Mouse (Mus musculus) CH12F3 (cell line): ENCODE measurements around the gene Hecw2.

Experiments used
- in situ Hi-C: fragments of 300-500 bp; cut with MboI; formaldehyde crosslinking; loops from 2 replicates; pipeline ENCODE4 v1.14.3; 2020; ENCODE audit warnings: low sequenced_read_pairs

The Hecw2 gene

DNA sequence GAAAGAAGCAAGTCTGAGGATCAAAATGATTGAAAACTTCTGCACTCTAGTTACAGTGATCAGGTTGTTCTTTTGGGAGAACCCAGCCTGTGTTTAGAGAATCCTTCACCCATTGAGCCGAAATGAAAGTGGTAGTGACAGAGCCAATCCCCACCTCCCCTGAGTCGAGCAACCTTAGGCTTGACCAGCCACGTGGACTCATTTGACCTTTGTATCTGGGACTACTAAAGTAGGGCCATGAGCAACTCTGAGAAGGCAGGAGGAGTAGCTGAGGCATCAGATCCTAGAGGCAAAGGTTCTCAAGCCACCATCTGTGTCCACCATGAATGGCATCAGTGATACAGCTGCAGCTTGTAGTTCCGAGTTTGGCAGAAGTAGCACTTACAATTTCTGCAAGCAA, 399.4 kb downstream of the Hecw2 start:
- in situ Hi-C loops = no loop called here

DNA sequence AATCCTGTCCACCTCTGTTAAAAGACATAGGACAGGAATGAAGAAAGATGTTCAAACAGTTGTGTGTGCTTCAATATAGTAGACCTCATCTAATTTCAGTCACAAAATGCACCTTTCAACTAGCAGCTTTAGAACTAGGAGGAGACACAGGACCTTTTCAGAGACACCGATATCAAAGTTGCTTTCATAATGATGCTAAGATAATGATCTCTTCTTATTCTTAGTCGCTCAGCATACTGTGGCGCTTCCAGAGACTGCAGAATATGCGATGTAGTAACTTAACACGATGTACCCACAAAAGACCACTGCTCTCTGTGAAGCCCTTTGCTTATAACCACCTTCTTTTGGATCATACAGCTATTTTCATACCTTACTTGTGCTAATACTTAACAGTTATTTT, 399.9 kb downstream of the Hecw2 start:
- in situ Hi-C loops = no loop called here

DNA sequence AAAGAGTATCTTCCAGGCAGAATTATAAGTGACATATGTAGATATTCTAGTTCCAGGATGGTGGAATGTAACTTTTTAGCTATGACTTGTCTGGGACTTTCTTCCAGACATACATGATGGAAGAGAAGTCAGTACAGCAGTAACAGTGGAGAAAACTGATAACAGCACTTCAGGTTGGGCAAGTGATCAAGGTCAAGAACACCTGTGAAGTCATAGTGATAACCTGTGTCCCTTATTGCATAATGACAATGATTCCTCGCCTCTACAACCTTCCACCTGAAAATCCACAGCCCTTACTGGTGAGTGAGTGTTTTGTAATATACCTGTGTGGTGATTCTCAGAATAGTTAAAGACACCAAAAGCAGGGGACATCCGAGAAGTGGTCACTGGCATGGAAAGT, 400.7 kb downstream of the Hecw2 start:
- in situ Hi-C loops = no loop called here

DNA sequence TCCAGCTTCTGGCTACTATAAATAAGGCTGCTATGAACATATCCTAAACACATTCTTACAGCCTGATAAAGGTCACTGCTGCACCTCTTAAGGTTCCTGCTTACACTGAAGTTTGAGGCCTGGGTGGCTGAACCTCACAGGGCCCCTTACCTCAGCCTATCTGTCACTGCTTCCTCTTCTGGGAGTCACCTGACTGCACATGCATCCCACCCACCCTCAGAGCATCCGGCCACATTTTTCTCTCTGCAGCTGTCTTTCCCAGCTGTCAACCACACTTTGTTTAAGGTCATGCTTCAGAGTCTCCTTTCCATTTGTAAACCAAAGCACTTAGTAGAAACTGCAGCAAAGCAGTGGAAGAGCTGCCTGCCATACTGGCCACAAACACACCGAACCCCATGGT, 403.6 kb downstream of the Hecw2 start:
- in situ Hi-C loops = no loop called here

DNA sequence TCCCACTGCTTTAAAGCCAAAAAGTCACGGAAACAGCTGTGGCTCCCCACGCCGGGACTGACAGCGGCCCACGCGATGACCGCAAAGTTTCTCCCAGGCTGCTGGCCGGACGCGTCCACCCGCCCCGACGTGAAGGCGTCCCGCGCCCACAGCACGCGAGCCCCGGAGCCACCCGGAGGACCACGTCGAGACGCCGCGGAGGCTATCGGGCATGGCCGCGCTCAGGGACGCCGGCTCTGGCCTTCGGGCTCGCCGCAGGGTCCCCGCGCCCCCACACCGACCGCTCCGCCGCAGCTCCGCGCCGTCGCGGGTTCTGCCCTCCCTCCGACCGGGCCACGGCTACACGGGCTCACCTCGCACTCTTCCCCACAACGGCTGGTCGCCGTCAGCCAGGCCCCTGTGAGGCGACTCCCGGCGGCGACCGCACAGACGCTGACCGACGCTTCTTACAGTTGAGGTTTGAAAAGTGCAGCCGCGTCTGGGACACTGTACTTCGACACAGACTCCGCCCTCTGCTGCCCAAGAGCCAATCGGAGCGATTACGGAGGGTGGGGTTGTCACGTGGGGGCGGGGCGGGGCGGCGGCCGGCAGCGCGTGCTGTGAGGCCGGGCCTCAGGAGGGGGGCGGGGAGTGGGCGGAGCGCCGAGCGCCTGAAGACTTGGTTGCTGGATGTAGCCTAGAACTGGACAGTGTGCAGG, 410.1 kb downstream of the Hecw2 start, which contains the start of gene Stk17b:
Gene Stk17b (minus strand): TSS at position 504 of the 698 bp plus-strand sequence.
- in situ Hi-C loops = no loop called here

DNA sequence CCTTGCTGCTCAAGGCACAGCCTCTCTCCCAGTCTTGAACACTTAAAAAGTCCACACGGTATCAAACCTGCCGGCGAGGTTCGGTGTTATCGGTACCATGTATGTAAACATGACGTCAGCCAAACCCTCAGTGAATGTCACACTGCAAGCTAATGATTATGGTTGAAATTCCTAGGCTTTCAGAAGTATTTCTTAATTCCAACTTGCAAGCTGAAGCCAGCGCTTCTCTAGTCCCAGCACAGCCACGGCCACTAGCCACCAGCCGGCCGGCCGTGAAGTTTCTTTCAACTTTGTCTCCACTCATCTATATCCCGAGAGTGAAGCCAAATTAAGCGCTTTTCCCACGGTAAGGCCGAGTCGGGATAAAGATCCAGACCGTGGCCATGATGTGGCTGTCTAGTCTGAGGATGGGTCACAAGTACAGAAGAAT, 410.7 kb downstream of the Hecw2 start:
- in situ Hi-C loops = no loop called here

DNA sequence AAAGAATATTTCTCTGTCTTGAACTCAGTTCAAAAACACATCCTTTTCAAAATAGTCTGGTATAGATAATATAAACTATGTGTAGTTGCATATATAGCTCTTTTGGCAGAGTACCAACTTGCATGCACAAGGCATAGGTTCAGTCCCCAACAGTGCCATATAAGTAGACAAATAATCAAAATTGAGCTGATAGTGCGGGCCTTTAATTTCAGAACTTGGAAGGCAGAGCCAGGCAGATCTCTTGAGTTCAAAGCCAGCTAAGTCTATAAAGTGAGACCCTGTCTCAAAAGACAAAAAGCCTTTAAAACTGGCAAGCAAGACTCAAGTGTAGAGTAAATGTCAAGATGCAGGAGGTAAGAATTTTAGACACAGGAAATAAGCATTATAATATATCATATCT, 412.0 kb downstream of the Hecw2 start:
- in situ Hi-C loops = no loop called here

DNA sequence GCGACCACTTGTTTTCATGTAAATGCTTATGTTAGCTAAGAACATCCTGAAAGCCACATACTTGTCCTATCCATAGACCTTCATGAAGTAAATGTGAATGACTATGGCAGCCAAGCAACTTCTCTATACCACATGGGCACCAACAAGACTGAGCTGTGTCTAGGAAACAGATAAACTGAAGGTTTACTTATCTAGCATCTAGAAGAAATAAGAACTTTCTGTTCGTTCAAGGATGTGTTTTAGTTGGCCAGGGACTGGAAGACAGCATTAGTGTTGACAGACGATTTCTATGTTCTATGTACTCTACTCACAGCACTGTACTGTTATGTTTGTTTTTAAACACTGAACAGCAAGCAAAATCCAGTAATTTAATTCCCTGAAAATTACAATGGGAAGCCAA, 412.9 kb downstream of the Hecw2 start:
- in situ Hi-C loops = no loop called here

DNA sequence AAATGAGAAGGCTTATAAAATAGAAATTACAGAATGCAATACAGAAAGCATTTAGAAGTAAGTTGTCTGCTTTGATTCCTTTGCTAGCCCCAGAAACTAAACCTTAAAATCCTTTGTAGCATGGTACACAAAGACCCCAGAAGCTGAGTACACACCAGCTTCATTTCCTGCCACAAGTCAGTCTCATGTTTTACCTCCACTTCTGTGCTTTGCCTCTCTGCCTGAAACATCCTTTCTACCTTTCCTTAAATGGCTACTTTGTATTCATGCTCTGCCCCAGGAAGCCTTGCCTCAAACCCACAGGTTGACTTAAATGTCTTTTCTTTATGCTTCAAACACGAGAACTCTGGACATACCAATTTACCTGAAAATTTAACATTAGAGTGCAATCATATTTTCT, 413.7 kb downstream of the Hecw2 start:
- in situ Hi-C loops = no loop called here

DNA sequence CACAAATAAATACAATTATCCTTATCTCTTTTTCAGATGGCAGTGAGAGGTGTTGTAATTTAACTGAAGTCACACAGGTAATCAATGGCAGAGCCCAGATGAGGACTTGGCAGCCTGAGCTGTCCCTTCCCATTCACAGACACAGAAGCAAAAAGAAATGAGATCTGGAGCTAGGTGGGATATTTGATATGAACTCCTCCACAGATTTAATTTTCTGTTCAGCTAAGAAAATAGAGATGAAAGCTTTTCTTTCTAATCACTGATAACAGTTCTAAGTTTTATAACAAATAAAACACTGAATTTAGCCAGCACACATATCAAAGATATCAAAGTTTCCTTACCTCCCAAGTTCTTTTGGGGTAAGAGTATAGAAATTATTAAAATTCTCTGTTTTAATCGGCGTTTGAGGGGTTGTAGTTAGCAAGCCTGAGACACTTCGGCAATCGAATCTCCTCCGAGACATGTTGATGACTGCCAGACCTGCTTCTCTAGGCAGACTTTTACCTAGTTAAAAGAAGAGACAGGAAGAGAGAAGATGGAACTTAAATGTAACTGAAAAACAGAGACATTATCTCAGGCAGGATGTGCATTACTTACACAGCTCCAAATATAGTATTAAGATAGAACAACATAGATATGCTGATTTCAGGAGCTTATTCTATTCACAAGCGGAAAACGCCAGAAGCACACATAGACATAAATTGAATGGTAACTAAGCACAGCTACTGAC, 418.6 kb downstream of the Hecw2 start:
- in situ Hi-C loops = no loop called here

DNA sequence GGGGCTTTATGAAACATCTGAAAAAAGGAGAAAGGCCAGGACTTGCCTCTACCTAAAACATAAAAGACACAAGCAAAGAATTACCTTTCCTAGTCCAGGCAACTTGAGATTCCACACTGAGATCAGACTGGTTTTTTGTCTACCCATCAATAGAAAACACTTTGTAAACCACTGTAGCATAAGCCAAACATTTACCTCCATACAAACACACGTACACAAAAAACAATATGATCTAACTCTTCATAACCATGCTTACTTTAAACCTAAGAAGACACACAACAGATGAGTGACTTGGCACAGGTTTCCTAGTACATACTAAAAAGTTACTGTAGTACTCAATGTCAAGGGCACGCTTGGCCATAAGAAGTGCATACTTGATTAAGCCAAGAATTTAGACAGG, 419.4 kb downstream of the Hecw2 start:
- in situ Hi-C loops = no loop called here

DNA sequence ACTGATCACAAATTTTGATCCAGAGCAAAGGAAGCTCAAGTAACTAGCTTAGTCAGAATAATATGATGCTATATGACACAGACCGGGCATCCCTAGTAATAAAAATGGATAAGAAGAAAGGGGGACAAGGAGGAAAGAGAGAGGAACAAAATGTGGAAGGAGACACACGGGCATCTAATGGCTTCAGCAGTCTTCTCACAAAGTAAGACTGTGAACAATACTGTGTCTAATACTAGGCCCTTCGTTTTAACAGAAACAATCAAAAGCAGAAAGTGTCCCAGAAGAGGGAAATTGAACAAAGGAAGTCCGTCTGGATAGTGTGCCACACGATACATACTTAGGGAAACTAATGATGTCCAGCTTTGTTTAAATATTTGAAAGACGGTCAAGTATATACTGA, 419.9 kb downstream of the Hecw2 start:
- in situ Hi-C loops = no loop called here

DNA sequence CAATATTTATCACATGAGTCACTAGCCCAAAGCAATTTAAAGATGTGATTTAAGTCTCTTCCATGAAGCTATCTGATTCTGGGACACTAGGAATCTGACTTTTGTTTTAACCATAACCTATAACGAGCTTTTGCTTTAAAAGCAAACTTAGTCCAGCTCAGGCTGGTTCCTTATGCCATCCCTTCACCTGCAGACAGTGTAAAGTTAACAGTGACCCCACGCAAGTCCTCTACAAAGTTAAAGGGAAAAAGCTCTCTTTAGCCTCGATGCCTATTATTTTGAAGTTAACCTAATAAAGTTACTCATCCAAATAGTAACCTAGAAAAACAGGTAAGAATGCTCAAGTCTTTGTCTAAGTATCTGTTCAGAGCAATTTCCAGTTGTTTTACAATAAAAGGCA, 420.4 kb downstream of the Hecw2 start:
- in situ Hi-C loops = loop anchor here (5.0 kb wide), 1 partner anchor 113 kb away; no protein-coding TSS in a partner anchor

DNA sequence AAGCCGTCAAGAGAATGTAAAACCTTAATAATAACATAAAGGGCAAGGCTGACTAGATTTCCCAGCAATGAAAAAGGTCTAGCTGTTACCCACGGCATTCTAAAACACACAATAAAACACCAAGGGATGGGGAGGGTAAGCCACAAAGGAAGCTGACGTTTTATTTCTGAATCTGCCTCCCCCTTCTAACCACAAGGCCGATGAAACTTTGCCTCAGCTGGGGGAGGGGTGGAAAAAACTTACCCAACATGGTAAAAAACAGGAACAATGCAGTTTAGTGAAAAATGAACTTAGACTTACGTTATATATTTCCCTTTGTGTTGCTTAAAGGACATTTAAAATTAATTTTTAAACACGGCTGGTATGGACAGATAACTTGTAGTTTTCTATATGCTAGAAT, 421.0 kb downstream of the Hecw2 start:
- in situ Hi-C loops = loop anchor here (5.0 kb wide), 1 partner anchor 113 kb away; no protein-coding TSS in a partner anchor

DNA sequence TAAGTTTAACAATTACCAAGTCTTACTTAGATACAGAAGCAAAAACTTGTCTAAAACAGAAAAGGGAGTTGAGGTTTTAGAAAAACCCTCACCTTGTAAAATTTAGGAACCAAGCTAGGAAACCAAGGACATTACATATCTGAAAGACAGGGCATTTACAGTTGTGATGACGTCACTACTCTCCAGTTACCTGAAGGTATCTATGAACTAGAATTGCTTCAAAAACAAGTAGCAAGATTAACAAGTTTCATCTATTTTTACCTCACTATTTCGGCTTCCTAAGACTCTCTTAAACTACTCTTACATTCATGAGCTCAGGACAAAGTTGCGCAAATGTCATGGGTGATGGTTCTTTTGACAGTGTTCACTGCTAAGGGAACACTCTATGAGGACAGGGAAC, 422.0 kb downstream of the Hecw2 start:
- in situ Hi-C loops = loop anchor here (5.0 kb wide), 1 partner anchor 114 kb away; no protein-coding TSS in a partner anchor

DNA sequence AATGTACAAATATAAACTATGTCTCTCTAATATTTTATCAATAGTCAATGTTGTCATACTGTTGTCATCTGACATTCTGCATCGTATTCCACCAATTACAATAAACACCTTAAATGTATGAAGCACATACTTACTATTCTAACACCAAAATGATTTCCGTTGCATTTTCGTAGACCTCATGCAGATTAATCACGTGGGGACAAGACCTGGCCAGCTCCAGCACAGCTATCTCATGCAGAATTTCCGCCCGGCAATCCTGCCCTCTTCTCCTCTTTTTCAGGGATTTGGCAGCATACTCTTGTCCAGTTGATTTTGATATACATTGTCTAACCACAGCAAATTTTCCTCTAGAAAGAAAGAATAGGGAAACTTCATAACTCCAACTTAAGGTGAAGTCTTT, 423.5 kb downstream of the Hecw2 start:
- in situ Hi-C loops = loop anchor here (5.0 kb wide), 1 partner anchor 116 kb away; no protein-coding TSS in a partner anchor

DNA sequence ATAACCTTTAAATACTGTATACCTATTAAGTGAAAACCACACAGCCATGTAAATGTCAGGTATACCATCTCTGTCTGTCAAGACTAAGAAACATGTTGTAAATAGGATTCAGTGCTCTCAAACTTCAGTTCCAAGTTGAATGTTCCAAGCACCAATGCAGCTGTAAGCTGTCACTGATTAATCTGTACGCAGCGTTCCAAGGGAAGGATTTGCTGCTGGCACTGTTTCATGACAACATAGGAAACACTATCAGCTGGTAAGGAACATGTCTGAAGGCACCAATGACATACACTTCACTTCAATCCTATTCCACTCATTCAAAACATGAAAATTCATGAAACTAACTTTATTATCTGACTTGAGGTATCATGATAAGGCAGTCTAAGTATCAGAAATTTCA, 428.9 kb downstream of the Hecw2 start:
- in situ Hi-C loops = no loop called here

DNA sequence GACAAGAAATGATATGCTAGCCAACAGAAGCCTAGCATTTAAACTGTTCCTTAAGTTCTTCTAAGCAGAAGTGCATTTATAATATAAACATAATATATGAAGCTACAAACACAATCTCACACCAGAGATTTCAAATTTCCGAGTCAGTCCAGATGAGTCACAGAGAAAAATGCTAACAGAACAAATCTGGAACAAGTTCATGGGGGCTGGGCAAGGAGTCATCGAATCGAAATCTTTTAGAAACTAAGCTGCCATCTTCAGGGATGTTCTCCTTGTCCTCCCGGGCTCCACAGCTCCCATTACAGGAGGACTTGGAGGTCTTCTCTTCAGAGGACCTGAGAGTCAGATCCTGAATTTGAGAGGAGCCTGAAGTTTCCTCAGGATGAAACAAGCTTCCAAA, 437.7 kb downstream of the Hecw2 start:
- in situ Hi-C loops = no loop called here
